Mouse (Mus musculus) cerebellum, adult 2 months (tissue): ENCODE measurements around the gene B4galt3. TPM values are rescaled to one million over a fixed set of nuclear protein-coding genes. Genes with fewer than 3 reads are reported as not detected.

Experiments
- DNase-seq, 2 experiments: peaks; one replicate each; pipeline ENCODE4 v3.0.0; 2021
- H3K27ac ChIP-seq: fragments of 200-500 bp; 2 replicates; pipeline ENCODE4 v1.5.1; 2012; ENCODE audit warnings: low read length, control low read depth, inconsistent platforms; ENCODE audit not compliant: insufficient read depth
- H3K27me3 ChIP-seq: fragments of 200-500 bp; 2 replicates; pipeline ENCODE4 v1.6.1; 2012; ENCODE audit warnings: inconsistent platforms, mild to moderate bottlenecking, low read length, moderate library complexity; ENCODE audit not compliant: control insufficient read depth, insufficient read depth
- H3K4me1 ChIP-seq: fragments of 200-500 bp; 2 replicates; pipeline ENCODE4 v1.6.1; 2011; ENCODE audit warnings: low read length; ENCODE audit not compliant: control insufficient read depth, insufficient read depth
- H3K4me3 ChIP-seq: fragments of 200-500 bp; replicated peaks from 2 replicates; pipeline ENCODE3; 2011; ENCODE audit warnings: mild to moderate bottlenecking, low read depth, low read length, control low read depth; ENCODE audit not compliant: insufficient read depth
- CTCF ChIP-seq: fragments of 200-500 bp; IDR thresholded peaks from 2 replicates; pipeline ENCODE4 v1.5.1; 2011; ENCODE audit warnings: low read depth, mild to moderate bottlenecking, control low read depth, low read length, moderate library complexity, borderline replicate concordance; ENCODE audit not compliant: insufficient read depth
- POLR2A ChIP-seq: fragments of 200-500 bp; IDR thresholded peaks from 2 replicates; pipeline ENCODE4 v1.6.1; 2011; ENCODE audit warnings: low read length, control low read depth, borderline replicate concordance; ENCODE audit not compliant: insufficient read depth
- WGBS: fragments of 180-500 bp; shearing (Covaris S2); methylation state at CpG from one replicate; pipeline ENCODE4 v1.1.7; 2018; 5-methylcytosine and 5-hydroxymethylcytosine counted together
- polyA plus RNA-seq: library from polyadenylated mRNA; depleted of rRNA; stranded (reverse); fragments of >200 nt; gene quantifications from 2 replicates; pipeline ENCODE4 v1.2.3, GENCODE M21; 2012

Gene B4galt3
- polyA plus RNA-seq, 1 experiment, result 69.6 TPM

- no peaks in the 10 kb centered on the region for H3K27me3 ChIP-seq
- TF ChIP-seq CTCF (no peak), POLR2A (no peak)
- H3K27ac ChIP-seq, result no peak overlapping the region
- WGBS, result 55% methylated on average over 4 of the region's 4 CpGs
- no peak overlapping the region for H3K4me3 ChIP-seq
- no peak for DNase-seq
- H3K4me1 ChIP-seq, result no peaks in the 10 kb centered on the region
These were observed 43.3 kb upstream of the B4galt3 start for GRCm38 (mm10) chr1:171226780-171227179.

- WGBS, result 89% methylated on average over 1 of the region's 1 CpGs
- Histone ChIP-seq H3K27ac (no peak overlapping the region), H3K27me3 (no peaks in the 10 kb centered on the region), H3K4me1 (no peaks in the 10 kb centered on the region), H3K4me3 (no peak overlapping the region)
- TF ChIP-seq CTCF, result no peak
- DNase-seq, result no peak
These were observed 42.2 kb upstream of the B4galt3 start for GRCm38 (mm10) chr1:171227879-171228278.

- Histone ChIP-seq H3K4me3 (no peak overlapping the region), H3K4me1 (no peaks in the 10 kb centered on the region), H3K27ac (no peak overlapping the region), H3K27me3 (no peaks in the 10 kb centered on the region)
- WGBS, result 48% methylated on average over 6 of the region's 6 CpGs
- TF ChIP-seq POLR2A (no peak), CTCF (no peak)
- no peak for DNase-seq
These were observed 40.4 kb upstream of the B4galt3 start for GRCm38 (mm10) chr1:171229750-171230149.

GRCm38 (mm10) chr1:171230215-171230614, 39.9 kb upstream of the B4galt3 start:
- no peak for DNase-seq
- Histone ChIP-seq H3K4me3 (no peak overlapping the region), H3K27me3 (no peaks in the 10 kb centered on the region), H3K27ac (no peak overlapping the region), H3K4me1 (no peaks in the 10 kb centered on the region)
- 81% methylated on average over 3 of the region's 3 CpGs for WGBS
- no peak for TF ChIP-seq POLR2A
- TF ChIP-seq CTCF, result no peak

GRCm38 (mm10) chr1:171231844-171232243, 38.3 kb upstream of the B4galt3 start:
- no peak for TF ChIP-seq POLR2A
- TF ChIP-seq CTCF, result no peak
- 64% methylated on average over 4 of the region's 4 CpGs for WGBS
- DNase-seq, result no peak
- no peak overlapping the region for H3K27ac ChIP-seq
- H3K4me1 ChIP-seq, result no peaks in the 10 kb centered on the region
- H3K27me3 ChIP-seq, result no peaks in the 10 kb centered on the region
- no peak overlapping the region for H3K4me3 ChIP-seq

- no peaks in the 10 kb centered on the region for H3K4me1 ChIP-seq
- no peak for DNase-seq
- H3K27ac ChIP-seq, result no peak overlapping the region
- H3K27me3 ChIP-seq, result no peaks in the 10 kb centered on the region
- 86% methylated on average over 5 of the region's 5 CpGs for WGBS
- H3K4me3 ChIP-seq, result no peak overlapping the region
- TF ChIP-seq CTCF, result no peak
- TF ChIP-seq POLR2A, result no peak
These were observed 37.8 kb upstream of the B4galt3 start for GRCm38 (mm10) chr1:171232348-171232747.

- H3K27me3 ChIP-seq, result no peaks in the 10 kb centered on the region
- no peak for DNase-seq
- no peak overlapping the region for H3K27ac ChIP-seq
- 81% methylated on average over 12 of the region's 12 CpGs for WGBS
- no peak for TF ChIP-seq CTCF
- no peak for TF ChIP-seq POLR2A
- H3K4me3 ChIP-seq, result no peak overlapping the region
- H3K4me1 ChIP-seq, result no peaks in the 10 kb centered on the region
These were observed 37.1 kb upstream of the B4galt3 start for GRCm38 (mm10) chr1:171232800-171233730.

GRCm38 (mm10) chr1:171234126-171234525, 36.0 kb upstream of the B4galt3 start, which contains the start of gene Fcer1g:
Gene Fcer1g, minus strand, starts transcription at chr1:171234365.
- H3K4me1 ChIP-seq, result no peaks in the 10 kb centered on the region
- no peak within 1 kb of the TSS for H3K4me3 ChIP-seq
- no peak for DNase-seq
- 94% methylated on average over 14 of the region's 14 CpGs for WGBS
- no peak for TF ChIP-seq POLR2A
- no peak for TF ChIP-seq CTCF
- H3K27me3 ChIP-seq, result no peaks in the 10 kb centered on the region
- H3K27ac ChIP-seq, result no peak within 1 kb of the TSS
